Mouse (Mus musculus): ENCODE measurements around the gene Siae.

Siae gene

GRCm38 (mm10) chr9:37554838-37555748 is at the start of gene Siae:
Gene Siae (plus strand): TSS chr9:37555698.
- no peak for DNase-seq (ENCODE audit: low spot score in 2 of 2)

- no peak for DNase-seq (ENCODE audit: low spot score in 2 of 2)
Measured at GRCm38 (mm10) chr9:37506023-37506422, 49.5 kb upstream of the Siae start.

DNA sequence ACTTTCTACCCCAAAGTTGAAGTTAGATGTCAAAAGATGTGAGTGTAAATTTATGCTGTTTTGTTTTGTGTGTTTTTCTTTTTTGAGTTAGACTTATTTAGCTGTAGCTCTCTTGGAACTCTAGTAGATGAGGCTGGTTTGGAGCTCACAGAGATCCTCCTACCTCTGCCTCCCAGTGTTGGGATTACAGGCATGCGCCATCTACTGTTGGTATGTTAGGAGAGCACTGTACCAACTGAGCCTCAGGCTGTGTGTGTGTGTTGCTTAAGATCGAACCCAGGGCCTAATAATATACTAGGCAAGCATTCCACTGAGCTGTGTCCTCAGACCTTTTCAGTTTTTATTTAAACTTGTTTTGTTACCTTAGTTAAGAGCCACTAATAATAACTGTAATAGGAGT is 43.4 kb upstream of the Siae start:
- DNase-seq (ENCODE audit: low spot score in 2 of 2): no peak

DNA sequence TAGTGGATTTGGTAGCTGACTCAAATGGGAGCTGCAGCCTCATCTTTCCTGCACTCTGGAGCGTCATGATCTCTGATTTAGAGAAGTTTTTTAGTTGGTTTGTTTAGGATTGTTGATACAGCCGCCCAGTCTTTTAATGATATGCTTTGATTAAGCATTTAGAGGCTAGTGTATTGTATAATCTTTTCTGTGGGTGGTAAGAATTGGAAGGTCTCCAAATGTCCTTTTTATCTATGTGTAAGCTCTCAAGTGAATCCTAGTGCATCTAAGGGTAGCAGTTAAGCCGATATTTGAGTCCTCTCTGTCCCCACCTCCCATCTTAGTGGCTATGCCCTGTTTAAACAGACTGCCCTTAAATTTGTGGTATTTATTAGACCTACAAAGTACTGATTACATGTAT is 41.0 kb upstream of the Siae start:
- DNase-seq (ENCODE audit: low spot score in 2 of 2): no peak

DNA sequence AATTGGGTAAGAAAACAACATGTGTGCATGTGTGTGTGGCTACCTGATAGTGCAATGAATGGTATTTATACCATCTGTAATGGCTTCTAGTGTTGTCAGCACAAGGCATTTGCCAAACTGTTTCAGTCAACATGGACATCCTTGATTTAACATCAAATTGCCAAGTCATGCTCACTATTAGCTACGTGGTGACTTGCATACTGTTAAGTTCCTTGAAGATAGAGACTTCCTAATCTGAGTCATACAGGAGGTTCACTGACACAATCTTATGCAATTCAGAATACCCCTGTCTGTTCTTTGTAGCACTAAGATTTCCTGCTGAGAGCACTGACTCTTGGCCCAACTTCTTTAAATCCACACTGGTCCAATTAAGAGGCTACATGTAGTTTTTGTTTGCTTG is 38.0 kb upstream of the Siae start:
- no peak for DNase-seq (ENCODE audit: low spot score in 2 of 2)

DNA sequence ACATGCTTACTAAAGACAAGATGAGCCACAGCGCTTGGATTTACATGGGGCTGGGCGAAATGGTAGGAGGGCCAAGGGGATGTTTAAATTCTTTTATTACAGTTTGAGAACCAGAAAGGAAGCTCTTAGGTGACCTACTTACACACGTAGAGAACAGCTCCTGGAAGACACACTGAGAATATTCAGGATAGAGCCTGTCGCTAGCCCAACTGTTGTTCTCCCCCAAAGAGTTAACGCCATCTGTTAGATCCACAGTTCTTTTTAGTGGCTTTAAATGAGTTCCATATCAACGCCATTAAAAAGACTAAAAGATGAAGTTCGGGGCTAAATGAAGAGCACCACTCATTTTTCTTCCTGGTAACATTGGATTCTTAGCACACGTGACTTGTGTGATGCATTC is 36.5 kb upstream of the Siae start:
- no peak for DNase-seq (ENCODE audit: low spot score in 2 of 2)

DNA sequence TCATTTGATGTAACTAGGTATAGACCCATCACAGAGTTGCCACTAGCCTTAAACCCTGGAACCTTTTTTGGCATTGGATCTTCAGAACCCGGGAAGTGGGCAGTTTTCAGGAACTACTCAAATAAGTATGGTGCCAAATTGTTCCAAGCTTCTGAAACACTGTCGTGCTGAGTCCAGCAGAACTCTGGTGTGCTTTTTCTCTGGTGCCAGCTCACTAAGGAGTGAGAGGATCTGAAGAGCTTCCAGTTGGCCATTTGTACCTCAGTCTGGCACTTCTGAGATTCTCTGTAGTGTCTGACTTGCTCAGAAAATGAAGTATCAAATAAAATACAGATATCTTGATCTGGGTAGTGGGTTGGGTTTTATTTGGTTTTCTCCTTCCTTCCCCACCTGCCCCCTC is 35.5 kb upstream of the Siae start:
- no peak for DNase-seq (ENCODE audit: low spot score in 2 of 2)

DNA sequence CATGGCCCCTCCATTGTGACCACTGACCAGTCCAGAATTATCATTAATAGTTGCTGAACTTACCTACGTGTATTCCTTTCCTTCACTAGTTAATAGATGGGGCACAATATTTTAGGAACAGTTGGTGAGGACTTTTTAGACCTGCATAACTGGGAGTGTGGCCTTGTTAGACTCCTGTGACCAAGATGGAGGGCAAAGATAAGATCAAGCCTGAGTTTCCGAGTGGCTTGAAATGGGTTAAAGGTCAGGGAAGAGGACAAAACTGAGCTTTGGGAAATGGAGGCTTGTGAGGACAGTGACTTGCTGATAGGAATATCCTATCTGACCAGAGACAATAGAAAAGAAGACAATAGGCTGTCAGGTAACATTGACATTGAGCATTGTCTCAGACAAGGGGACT is 30.0 kb upstream of the Siae start:
- DNase-seq (ENCODE audit: low spot score in 2 of 2): no peak

- DNase-seq (ENCODE audit: low spot score in 2 of 2): no peak
Measured at GRCm38 (mm10) chr9:37526443-37527395, 28.8 kb upstream of the Siae start.

DNA sequence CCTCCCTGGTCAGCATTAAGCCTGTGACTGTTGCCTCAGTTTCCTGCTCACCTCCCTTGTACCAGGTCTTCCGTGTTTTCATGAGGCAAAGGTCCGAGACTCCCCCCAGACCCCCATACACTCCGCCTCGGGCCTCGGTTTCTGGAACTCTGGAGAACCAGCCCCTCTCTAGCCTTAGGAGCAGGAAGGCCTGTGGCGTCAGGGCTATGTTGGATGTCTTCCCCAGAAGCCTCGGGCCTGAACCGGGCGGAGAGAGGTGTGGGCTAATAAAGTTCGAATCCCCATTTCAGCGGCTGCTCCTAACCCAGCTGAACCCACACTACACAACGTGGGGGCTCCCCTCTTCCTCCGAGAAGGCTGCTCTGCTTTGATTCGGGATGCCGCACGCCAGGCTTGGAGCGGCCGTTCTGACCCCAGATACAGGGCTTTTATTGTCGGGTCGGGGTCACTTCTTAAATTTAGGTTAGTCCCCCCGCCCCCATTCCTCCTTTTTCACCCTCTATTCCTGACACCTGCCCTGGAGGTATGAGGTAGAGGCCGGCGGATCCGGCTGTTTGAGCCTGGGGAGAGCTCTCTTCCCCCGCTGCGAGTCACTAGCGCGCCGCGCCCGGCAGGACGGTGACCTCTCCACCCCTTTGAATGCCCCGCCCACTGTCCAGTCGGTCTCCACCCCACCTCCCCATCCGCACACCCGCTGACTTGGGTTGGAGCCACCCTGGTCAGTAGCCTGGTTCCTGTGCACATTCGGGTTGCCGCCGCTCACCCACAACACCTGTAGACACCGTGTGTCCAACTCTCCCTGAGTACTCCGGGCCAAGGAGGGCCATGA is 27.9 kb upstream of the Siae start, which contains the start of gene Esam:
Gene Esam (plus strand): TSS at position 683 of the 829 bp plus-strand sequence.
- no peak for DNase-seq (ENCODE audit: low spot score in 2 of 2)

DNA sequence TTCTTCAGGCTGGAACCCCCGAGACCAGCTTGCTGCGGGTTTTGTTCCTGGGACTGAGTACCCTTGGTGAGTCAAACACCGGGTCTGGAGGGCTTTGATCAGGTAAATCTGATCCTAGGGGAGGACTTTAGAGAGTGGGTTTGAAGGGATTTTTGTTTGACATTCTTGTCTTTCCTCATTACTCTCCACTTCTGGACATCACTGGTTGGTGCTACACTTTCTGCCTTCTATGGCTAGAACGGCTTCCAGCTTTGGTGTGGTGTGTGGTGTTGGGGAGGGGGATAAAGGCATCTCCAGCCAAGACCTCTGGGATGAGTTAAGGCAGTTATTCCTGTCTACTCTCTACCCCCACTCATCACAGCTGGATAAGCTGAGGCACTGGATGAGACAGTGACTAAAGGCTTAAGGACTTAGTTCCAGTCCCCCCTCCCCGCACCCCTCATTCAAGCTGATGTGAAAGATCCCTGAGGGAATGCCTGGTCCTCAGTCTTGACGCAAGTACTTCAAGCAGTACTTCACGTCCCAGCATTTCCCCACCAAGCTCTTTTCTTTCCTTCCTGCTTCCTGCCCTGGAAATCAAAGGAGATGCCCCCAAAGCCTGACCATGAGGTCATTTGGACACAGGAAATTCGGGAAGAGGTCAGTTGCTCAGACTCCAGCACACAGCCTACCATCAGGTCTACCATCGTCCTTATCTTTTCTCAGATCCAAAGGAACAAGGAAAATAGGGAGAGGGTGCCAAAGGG is 27.1 kb upstream of the Siae start:
- no peak for DNase-seq (ENCODE audit: low spot score in 2 of 2)

- DNase-seq (ENCODE audit: low spot score in 2 of 2): no peak
Measured at GRCm38 (mm10) chr9:37530031-37530887, 25.2 kb upstream of the Siae start.

GRCm38 (mm10) chr9:37530888-37531705 is 24.4 kb upstream of the Siae start:
- DNase-seq (ENCODE audit: low spot score in 2 of 2): no peak

DNA sequence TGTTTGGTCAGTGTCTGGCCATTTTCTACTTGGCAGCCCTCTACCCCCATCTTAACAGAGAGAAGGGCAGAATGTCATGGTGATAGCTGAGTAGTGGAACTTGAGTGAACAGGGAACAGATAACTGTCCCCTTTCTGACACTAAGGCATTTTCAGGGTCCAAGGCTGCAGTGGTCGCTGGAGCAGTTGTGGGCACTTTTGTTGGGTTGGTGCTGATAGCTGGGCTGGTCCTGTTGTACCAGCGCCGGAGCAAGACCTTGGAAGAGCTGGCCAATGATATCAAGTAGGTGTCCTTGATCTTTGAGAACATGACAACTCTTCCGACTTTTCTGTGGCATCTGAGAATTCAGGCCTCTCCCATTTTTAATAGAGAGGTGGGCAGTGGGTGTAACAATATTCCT is 18.6 kb upstream of the Siae start:
- DNase-seq (ENCODE audit: low spot score in 2 of 2): no peak

GRCm38 (mm10) chr9:37537658-37538250 is 17.7 kb upstream of the Siae start:
- no peak for DNase-seq (ENCODE audit: low spot score in 2 of 2)

DNA sequence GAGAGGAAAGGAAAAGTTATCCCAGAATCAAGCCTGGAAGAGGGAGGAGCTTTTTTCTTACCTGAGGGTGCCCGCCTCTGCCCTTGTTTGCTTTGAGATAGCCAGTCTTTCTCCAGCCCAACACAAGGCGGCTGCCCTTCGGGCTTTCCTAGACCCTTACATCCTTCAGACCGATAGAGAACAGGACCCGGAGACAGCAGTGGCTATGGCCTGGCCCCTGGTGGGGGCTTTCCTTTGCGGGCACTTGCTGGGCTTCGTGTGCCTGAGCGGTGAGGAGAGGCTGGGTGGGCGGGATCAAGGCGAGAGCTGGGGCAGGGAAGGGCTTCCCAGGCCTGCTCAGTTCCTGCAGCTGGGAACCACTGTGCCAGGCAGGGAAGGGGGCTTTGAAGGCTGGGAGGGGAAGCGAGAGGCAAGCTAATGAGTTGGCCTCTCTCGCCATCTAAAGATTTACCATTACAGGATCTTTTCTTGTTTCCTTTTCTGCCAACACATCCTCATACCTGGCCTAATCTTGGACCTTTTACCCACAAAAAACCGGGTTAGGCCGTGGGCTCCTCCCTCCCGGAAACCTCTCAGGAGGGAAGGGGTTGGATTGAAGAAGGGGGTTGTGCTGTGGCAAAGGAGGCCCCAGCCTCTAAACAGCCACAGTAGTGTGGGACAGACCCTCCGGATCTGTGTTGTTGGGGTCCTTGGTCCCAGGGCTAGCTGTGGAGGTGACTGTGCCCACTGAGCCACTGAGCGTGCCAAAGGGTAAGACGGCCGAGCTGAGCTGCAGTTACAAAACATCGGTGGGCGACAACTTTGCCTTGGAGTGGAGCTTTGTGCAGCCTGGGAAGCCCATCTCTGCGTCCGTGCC is 16.1 kb upstream of the Siae start, which contains the start of gene Vsig2:
Gene Vsig2 (plus strand): TSS at position 86 of the 856 bp plus-strand sequence.
- peak in 1 of 2 experiments; percentile 20 for DNase-seq (ENCODE audit: low spot score in 2 of 2)

DNA sequence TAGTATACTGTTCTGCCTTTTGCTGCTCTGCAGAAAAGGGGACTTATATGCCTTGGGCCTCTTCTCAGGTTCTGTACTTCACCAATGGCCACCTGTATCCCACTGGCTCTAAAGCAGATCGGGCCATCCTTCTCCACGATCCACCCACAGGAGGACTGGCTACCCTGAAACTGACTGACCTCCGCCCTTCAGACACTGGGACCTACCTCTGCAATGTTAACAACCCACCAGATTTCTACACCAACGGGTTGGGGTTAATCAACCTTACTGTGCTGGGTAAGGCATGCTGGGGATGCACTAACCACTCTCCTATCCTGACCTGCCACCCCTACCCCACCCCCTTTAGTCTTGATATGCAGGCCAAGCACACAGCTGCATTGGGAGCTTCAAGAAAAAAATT is 15.3 kb upstream of the Siae start:
- peak in 1 of 2 experiments; percentile 10 for DNase-seq (ENCODE audit: low spot score in 2 of 2)
